Mouse (Mus musculus) heart, embryonic 12.5 days (tissue): ENCODE data around the gene Gzmk. TPM values are rescaled to one million over a fixed set of nuclear protein-coding genes. Genes with fewer than 3 reads are reported as not detected.
A peak's percentile ranks its signal among the peaks of the same experiment; 100 is the strongest.

Experiments used
- ATAC-seq: fragments of 200-750 bp; cut with Nextera tagmentation; 2 replicates; pipeline ENCODE4 v1.8.0; 2017; ENCODE audit warnings: moderate TSS enrichment, moderate library complexity; ENCODE audit not compliant: insufficient number of reproducible peaks, low FRiP score
- H3K27ac ChIP-seq: fragments of 300-500 bp; sonication (generic); 2 replicates; pipeline ENCODE4 v1.5.1; 2016; ENCODE audit warnings: mild to moderate bottlenecking, moderate library complexity; ENCODE audit not compliant: poor library complexity, severe bottlenecking
- H3K27me3 ChIP-seq: fragments of 300-500 bp; sonication (generic); replicated peaks from 2 replicates; pipeline ENCODE4 v1.6.1; 2016; ENCODE audit warnings: mild to moderate bottlenecking, moderate library complexity
- H3K36me3 ChIP-seq: fragments of 300-500 bp; sonication (generic); 2 replicates; pipeline ENCODE4 v1.6.1; 2016; ENCODE audit warnings: mild to moderate bottlenecking, moderate library complexity
- H3K4me1 ChIP-seq: fragments of 300-500 bp; sonication (generic); replicated peaks from 2 replicates; pipeline ENCODE4 v1.6.1; 2016; ENCODE audit warnings: mild to moderate bottlenecking
- H3K4me2 ChIP-seq: fragments of 300-500 bp; sonication (generic); 2 replicates; pipeline ENCODE4 v1.6.1; 2016; ENCODE audit warnings: mild to moderate bottlenecking, moderate library complexity
- H3K4me3 ChIP-seq: fragments of 300-500 bp; sonication (generic); 2 replicates; pipeline ENCODE4 v1.5.1; 2016; ENCODE audit warnings: mild to moderate bottlenecking
- H3K9ac ChIP-seq: fragments of 300-500 bp; sonication (generic); 2 replicates; pipeline ENCODE4 v1.6.1; 2016; ENCODE audit warnings: mild to moderate bottlenecking, moderate library complexity
- H3K9me3 ChIP-seq: fragments of 300-500 bp; sonication (generic); replicated peaks from 2 replicates; pipeline ENCODE4 v1.6.1; 2016; ENCODE audit warnings: mild to moderate bottlenecking, moderate library complexity
- WGBS: fragments of 180-500 bp; shearing (Covaris S2); methylation state at CpG from one replicate; pipeline ENCODE4 v1.1.7; 2016; 5-methylcytosine and 5-hydroxymethylcytosine counted together
- polyA plus RNA-seq: library from polyadenylated mRNA; unstranded; fragments of >200 nt; fragmentation: Nextera tagmentation; extraction: Ambion mirVana; gene quantifications from 2 replicates; pipeline ENCODE4 v1.2.1, GENCODE M21; 2016

Gzmk gene
- polyA plus RNA-seq, 1 experiment from 2014 or later = not detected

GRCm38 (mm10) chr13:113245025-113245424 lies 19.3 kb upstream of the Gzmk start:
- no peak for ATAC-seq
- 72% methylated on average over 8 of the region's 8 CpGs for WGBS
- H3K27ac ChIP-seq = no peak overlapping the region
- H3K27me3 ChIP-seq = no peaks in the 10 kb centered on the region
- no peaks in the 10 kb centered on the region for H3K36me3 ChIP-seq
- no peaks in the 10 kb centered on the region for H3K9me3 ChIP-seq
- H3K4me2 ChIP-seq = no peak overlapping the region
- no peak overlapping the region for H3K4me3 ChIP-seq
- H3K9ac ChIP-seq = no peak overlapping the region
- H3K4me1 ChIP-seq = 0 out of 2 replicates have a peak, but pooled peaks cover 6% of the 10 kb centered on the region

GRCm38 (mm10) chr13:113242129-113242528 lies 16.4 kb upstream of the Gzmk start:
- Histone ChIP-seq H3K27me3 (no peaks in the 10 kb centered on the region), H3K9ac (no peak overlapping the region), H3K9me3 (no peaks in the 10 kb centered on the region), H3K27ac (no peak overlapping the region), H3K4me2 (no peak overlapping the region), H3K4me1 (0 out of 2 replicates have a peak, but pooled peaks cover 6% of the 10 kb centered on the region), H3K4me3 (no peak overlapping the region), H3K36me3 (no peaks in the 10 kb centered on the region)
- ATAC-seq = no peak
- WGBS = 46% methylated on average over 6 of the region's 6 CpGs

- no peak overlapping the region for H3K9ac ChIP-seq
- H3K36me3 ChIP-seq = no peaks in the 10 kb centered on the region
- peaks cover 7% of the 10 kb centered on the region for H3K4me1 ChIP-seq
- no peaks in the 10 kb centered on the region for H3K9me3 ChIP-seq
- WGBS = 81% methylated on average over 17 of the region's 17 CpGs
- ATAC-seq = no peak
- H3K27me3 ChIP-seq = no peaks in the 10 kb centered on the region
- H3K27ac ChIP-seq = no peak overlapping the region
- H3K4me2 ChIP-seq = no peak overlapping the region
- H3K4me3 ChIP-seq = no peak overlapping the region
Measured at GRCm38 (mm10) chr13:113227666-113228463, 2.2 kb upstream of the Gzmk start.

- H3K36me3 ChIP-seq = no peaks in the 10 kb centered on the region
- no peak overlapping the region for H3K4me3 ChIP-seq
- no peak overlapping the region for H3K27ac ChIP-seq
- H3K9me3 ChIP-seq = no peaks in the 10 kb centered on the region
- no peak overlapping the region for H3K4me2 ChIP-seq
- 71% methylated on average over 4 of the region's 4 CpGs for WGBS
- peaks cover 7% of the 10 kb centered on the region for H3K4me1 ChIP-seq
- ATAC-seq = no peak
- no peaks in the 10 kb centered on the region for H3K27me3 ChIP-seq
- no peak overlapping the region for H3K9ac ChIP-seq
Measured at GRCm38 (mm10) chr13:113227076-113227475, 1.4 kb upstream of the Gzmk start.

- peak; percentile 71 for ATAC-seq
- Histone ChIP-seq H3K9ac (no peak overlapping the region), H3K27ac (peak overlapping the region; percentile 85), H3K27me3 (no peaks in the 10 kb centered on the region), H3K4me2 (peak overlapping the region; percentile 58), H3K9me3 (no peaks in the 10 kb centered on the region), H3K4me1 (peaks cover 7% of the 10 kb centered on the region), H3K4me3 (peak overlapping the region; percentile 32), H3K36me3 (no peaks in the 10 kb centered on the region)
- 20% methylated on average over 2 of the region's 2 CpGs for WGBS
Measured at GRCm38 (mm10) chr13:113224105-113224504, 1.6 kb downstream of the Gzmk start.

- no peak overlapping the region for H3K4me3 ChIP-seq
- no peak for ATAC-seq
- H3K27ac ChIP-seq = peak overlapping the region; percentile 40; the same call in 1 of the 2 replicates
- no peak overlapping the region for H3K9ac ChIP-seq
- no peaks in the 10 kb centered on the region for H3K36me3 ChIP-seq
- H3K9me3 ChIP-seq = no peaks in the 10 kb centered on the region
- peaks cover 7% of the 10 kb centered on the region for H3K4me1 ChIP-seq
- no peak overlapping the region for H3K4me2 ChIP-seq
- WGBS = 38% methylated on average over 6 of the region's 6 CpGs
- no peaks in the 10 kb centered on the region for H3K27me3 ChIP-seq
Measured at GRCm38 (mm10) chr13:113221851-113222250, 3.9 kb downstream of the Gzmk start.

- H3K9ac ChIP-seq = no peak overlapping the region
- no peak for ATAC-seq
- H3K9me3 ChIP-seq = no peaks in the 10 kb centered on the region
- 94% methylated on average over 3 of the region's 3 CpGs for WGBS
- no peak overlapping the region for H3K4me3 ChIP-seq
- no peak overlapping the region for H3K4me2 ChIP-seq
- H3K36me3 ChIP-seq = no peaks in the 10 kb centered on the region
- no peak overlapping the region for H3K27ac ChIP-seq
- H3K27me3 ChIP-seq = peaks cover 11% of the 10 kb centered on the region; the same call in 1 of the 2 replicates
- H3K4me1 ChIP-seq = peaks cover 14% of the 10 kb centered on the region
Measured at GRCm38 (mm10) chr13:113213865-113214264, 11.8 kb downstream of the Gzmk start.

GRCm38 (mm10) chr13:113212401-113212800 lies 13.3 kb downstream of the Gzmk start:
- H3K9ac ChIP-seq = no peak overlapping the region
- no peak overlapping the region for H3K4me2 ChIP-seq
- no peak overlapping the region for H3K27ac ChIP-seq
- WGBS = 42% methylated on average over 3 of the region's 3 CpGs
- H3K27me3 ChIP-seq = peaks cover 11% of the 10 kb centered on the region; the same call in 1 of the 2 replicates
- no peaks in the 10 kb centered on the region for H3K36me3 ChIP-seq
- H3K4me3 ChIP-seq = no peak overlapping the region
- no peaks in the 10 kb centered on the region for H3K9me3 ChIP-seq
- H3K4me1 ChIP-seq = peaks cover 19% of the 10 kb centered on the region
- no peak for ATAC-seq

GRCm38 (mm10) chr13:113211345-113211744 lies 14.4 kb downstream of the Gzmk start:
- Histone ChIP-seq H3K27me3 (peaks cover 11% of the 10 kb centered on the region; the same call in 1 of the 2 replicates), H3K9ac (no peak overlapping the region), H3K4me3 (no peak overlapping the region), H3K4me2 (no peak overlapping the region), H3K27ac (no peak overlapping the region), H3K9me3 (no peaks in the 10 kb centered on the region), H3K36me3 (no peaks in the 10 kb centered on the region), H3K4me1 (peaks cover 19% of the 10 kb centered on the region)
- 73% methylated on average over 15 of the region's 15 CpGs for WGBS
- no peak for ATAC-seq

- Histone ChIP-seq H3K4me2 (peak within 1 kb of the TSS; percentile 52), H3K27ac (no peak within 1 kb of the TSS), H3K27me3 (peaks cover 11% of the 10 kb centered on the region; the same call in 1 of the 2 replicates), H3K36me3 (no peaks in the 10 kb centered on the region), H3K9me3 (no peaks in the 10 kb centered on the region), H3K4me3 (peak within 1 kb of the TSS; percentile 12), H3K9ac (peak within 1 kb of the TSS; percentile 36; the same call in 1 of the 2 replicates), H3K4me1 (peaks cover 15% of the 10 kb centered on the region)
- ATAC-seq = no peak
- 37% methylated on average over 15 of the region's 15 CpGs for WGBS
Measured at GRCm38 (mm10) chr13:113209624-113210023, 16.1 kb downstream of the Gzmk start, which contains the start of gene Esm1. Esm1 (plus strand) TSS chr13:113209659.

GRCm38 (mm10) chr13:113205346-113205745 lies 20.4 kb downstream of the Gzmk start:
- 74% methylated on average over 5 of the region's 5 CpGs for WGBS
- Histone ChIP-seq H3K36me3 (no peaks in the 10 kb centered on the region), H3K27me3 (no peaks in the 10 kb centered on the region), H3K4me2 (no peak overlapping the region), H3K27ac (no peak overlapping the region), H3K9ac (no peak overlapping the region), H3K4me3 (no peak overlapping the region), H3K9me3 (no peaks in the 10 kb centered on the region), H3K4me1 (peaks cover 26% of the 10 kb centered on the region)
- no peak for ATAC-seq
